Mouse (Mus musculus): ENCODE results near the gene Smarca2.

- TF ChIP-seq CTCF (IDR thresholded peaks at IDR 0.05; ENCODE audit: borderline replicate concordance, insufficient read depth, low read depth, low read length), result no peak
- TF ChIP-seq POLR2A (IDR thresholded peaks at IDR 0.05; ENCODE audit: borderline replicate concordance, insufficient read depth, low read length), result no peak
These were observed 71.1 kb downstream of the Smarca2 start for GRCm38 (mm10) chr19:26675917-26676316.
